ENCODE assay signal across 10 mouse cellular contexts in the genomic region with DNA sequence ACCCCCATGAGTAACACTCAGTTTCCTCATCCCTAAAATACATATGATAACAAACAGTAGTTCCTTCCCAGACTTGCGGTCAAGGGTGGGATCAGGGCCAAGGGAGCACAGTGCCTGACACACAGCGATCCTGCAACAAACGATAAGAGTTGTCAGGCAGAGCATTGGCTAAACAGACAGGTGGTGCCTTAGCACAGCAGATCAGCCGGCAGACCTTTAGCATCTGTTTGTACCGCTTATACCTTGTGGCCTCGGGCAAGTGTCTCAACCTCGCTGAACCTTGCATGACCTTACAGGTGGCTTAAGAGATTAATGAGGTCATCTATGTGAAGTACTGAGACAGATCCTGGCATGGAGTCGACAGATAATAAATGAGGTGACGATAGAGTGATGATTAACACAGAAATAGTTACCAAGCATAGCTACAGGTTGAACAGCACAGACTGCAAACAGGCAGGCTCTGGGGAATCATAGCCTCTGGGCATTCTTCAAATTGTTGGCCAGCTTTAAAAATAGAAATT. TPM values are rescaled to one million over a fixed set of nuclear protein-coding genes. Genes with fewer than 3 reads are reported as not detected.
A peak's percentile ranks its signal among the peaks of the same experiment; 100 is the strongest.
DNase-seq lines count a peak whose midpoint lies in the region; ATAC-seq lines count a peak whose summit lies in the region.
"Had no signal": no experiment of that assay in that cellular context is flagged by ENCODE, and none has a peak within 500 bp of the region (broad histone marks: within the 10 kb centered on the region; RNA-seq: fewer than 3 reads in every experiment).

No protein-coding gene starts in this region.

- H3K4me1 ChIP-seq in liver, embryonic 13.5 days (replicated peaks) = peaks cover 62% of the 10 kb centered on the region

- H3K36me3 ChIP-seq in liver, embryonic 13.5 days = no peaks in the 10 kb centered on the region

- DNase-seq in ovary, postnatal 36 days (ENCODE audit: low spot score) = peak; percentile 19
- no peak for DNase-seq in ovary, postnatal 10 days (ENCODE audit: low spot score)
- peak; percentile 81 for DNase-seq in liver, embryonic 13.5 days
- DNase-seq in testis, postnatal 14 days (ENCODE audit: low spot score) = peak; percentile 49
- DNase-seq in urinary bladder, adult 2 months (ENCODE audit: low spot score) = no peak
- no peak for DNase-seq in B cell, adult 2 months
- DNase-seq in cerebellum, adult 11-12 months = no peak
- DNase-seq: forebrain, postnatal 0 days; midbrain, embryonic 14.5 days had no signal

- H3K4me3 ChIP-seq in liver, embryonic 13.5 days (replicated peaks) = peak overlapping the region; percentile 13; the same call in 1 of the 2 replicates

- ATAC-seq in erythroid progenitor cell, adult 5-6 weeks (replicated peaks; ENCODE audit: low FRiP score, poor library complexity, severe bottlenecking) = peak; percentile 94
- ATAC-seq in liver, embryonic 13.5 days (ENCODE audit: low read depth) = peak; percentile 98
- ATAC-seq: forebrain, postnatal 0 days had no signal

- 11% methylated on average over 9 of the region's 9 CpGs for WGBS in liver, embryonic 13.5 days (ENCODE audit: insufficient replicate concordance)

- H3K27me3 ChIP-seq in liver, embryonic 13.5 days = no peaks in the 10 kb centered on the region

- H3K4me2 ChIP-seq in liver, embryonic 13.5 days = peak overlapping the region; percentile 58

- peak overlapping the region; percentile 50; the same call in 1 of the 2 replicates for H3K9ac ChIP-seq in liver, embryonic 13.5 days
- H3K9ac ChIP-seq: forebrain, postnatal 0 days had no signal

- peaks cover 3% of the 10 kb centered on the region; the same call in 1 of the 2 replicates for H3K9me3 ChIP-seq in liver, embryonic 13.5 days (replicated peaks)

- peak overlapping the region; percentile 87 for H3K27ac ChIP-seq in liver, embryonic 13.5 days

RNA-seq across cellular contexts. Expression of a gene that starts 5.8 kb away (rescaled TPM):
- total RNA-seq in erythroid progenitor cell, adult 5-6 weeks (2015; ENCODE audit: low replicate concordance) = 71.7 and 90.5 TPM in 2 replicates
- total RNA-seq in erythroid progenitor cell, adult 5-6 weeks (2017; ENCODE audit: low replicate concordance) = 61.1 and 75.6 TPM in 2 replicates
- polyA plus RNA-seq in liver, embryonic 13.5 days (2015; fragmentation: Nextera tagmentation; extraction: Ambion mirVana) = 10.3 and 12.5 TPM in 2 replicates
- 9.1 and 14.1 TPM in 2 replicates for polyA plus RNA-seq in urinary bladder, adult 2 months (2012; rRNA removed)

RNA-seq across cellular contexts. Expression of a gene that starts 35.6 kb away (rescaled TPM):
- total RNA-seq in erythroid progenitor cell, adult 5-6 weeks (2015; ENCODE audit: low replicate concordance) = 10.5 and 12.2 TPM in 2 replicates
- 5.7 and 16.2 TPM in 2 replicates for total RNA-seq in erythroid progenitor cell, adult 5-6 weeks (2017; ENCODE audit: low replicate concordance)
- 17.1 and 19.7 TPM in 2 replicates for polyA plus RNA-seq in liver, embryonic 13.5 days (2015; fragmentation: Nextera tagmentation; extraction: Ambion mirVana)
- 5.6 and 7.5 TPM in 2 replicates for polyA plus RNA-seq in urinary bladder, adult 2 months (2012; rRNA removed)

Comparison
In these comparisons a context has a peak if more than half of its experiments do, and no peak if none do; other contexts are left out.
1. DNase-seq: peak in ovary, postnatal 36 days (single experiment), liver, embryonic 13.5 days (single experiment) and testis, postnatal 14 days (single experiment); none in ovary, postnatal 10 days (single experiment), urinary bladder, adult 2 months (single experiment), B cell, adult 2 months (0 of 2) and cerebellum, adult 11-12 months (single experiment).